Mouse (Mus musculus) limb, embryonic 11.5 days (tissue): ENCODE data around the gene Lims1. TPM values are rescaled to one million over a fixed set of nuclear protein-coding genes. Genes with fewer than 3 reads are reported as not detected.

Experiments
- ATAC-seq: fragments of 200-750 bp; cut with Nextera tagmentation; 2 replicates; pipeline ENCODE4 v1.8.0; 2017; ENCODE audit warnings: low read depth; ENCODE audit not compliant: insufficient number of reproducible peaks, low FRiP score, low TSS enrichment
- DNase-seq: peaks from one replicate; pipeline ENCODE4 v3.0.0-alpha.2; 2015; ENCODE audit warnings: low spot score
- H3K27ac ChIP-seq: fragments of 300-500 bp; sonication (generic); replicated peaks from 2 replicates; pipeline ENCODE4 v1.5.1; 2014; ENCODE audit warnings: low read depth, mild to moderate bottlenecking, low read length
- H3K27me3 ChIP-seq: fragments of 300-500 bp; sonication (generic); 2 replicates; pipeline ENCODE4 v1.6.1; 2014; ENCODE audit warnings: mild to moderate bottlenecking, low read length, mixed read lengths; ENCODE audit not compliant: control insufficient read depth, insufficient read depth
- H3K36me3 ChIP-seq: fragments of 300-500 bp; sonication (generic); 2 replicates; pipeline ENCODE4 v1.6.1; 2014; ENCODE audit warnings: mild to moderate bottlenecking, low read length, moderate library complexity, mixed read lengths; ENCODE audit not compliant: control insufficient read depth, insufficient read depth
- H3K4me1 ChIP-seq: fragments of 300-500 bp; sonication (generic); 2 replicates; pipeline ENCODE4 v1.6.1; 2014; ENCODE audit warnings: low read length, mixed read lengths; ENCODE audit not compliant: control insufficient read depth, insufficient read depth
- H3K4me2 ChIP-seq: fragments of 300-500 bp; sonication (generic); 2 replicates; pipeline ENCODE4 v1.6.1; 2014; ENCODE audit warnings: low read depth, mild to moderate bottlenecking, moderate library complexity; ENCODE audit not compliant: severe bottlenecking
- H3K4me3 ChIP-seq: fragments of 300-500 bp; sonication (generic); 2 replicates; pipeline ENCODE4 v1.5.1; 2014; ENCODE audit warnings: low read depth, low read length
- H3K9ac ChIP-seq: fragments of 300-500 bp; sonication (generic); 2 replicates; pipeline ENCODE4 v1.6.1; 2014; ENCODE audit warnings: mild to moderate bottlenecking, low read length
- H3K9me3 ChIP-seq: fragments of 300-500 bp; sonication (generic); 2 replicates; pipeline ENCODE4 v1.6.1; 2016; ENCODE audit warnings: low read length; ENCODE audit not compliant: control insufficient read depth
- WGBS: fragments of 180-500 bp; shearing (Covaris S2); extraction: QIAGEN DNeasy Blood & Tissue Kit; methylation state at CpG from one replicate; pipeline ENCODE4 v1.1.7; 2014; 5-methylcytosine and 5-hydroxymethylcytosine counted together
- polyA plus RNA-seq: library from polyadenylated mRNA; unstranded; fragments of >200 nt; fragmentation: Nextera tagmentation; extraction: Ambion mirVana; gene quantifications from 2 replicates; pipeline ENCODE4 v1.2.1, GENCODE M21; 2014

Lims1 gene
- polyA plus RNA-seq, 1 experiment from 2014 or later, result 87.3 TPM

- Histone ChIP-seq H3K36me3 (no peaks in the 10 kb centered on the region), H3K4me2 (no peak overlapping the region), H3K9me3 (no peaks in the 10 kb centered on the region), H3K27me3 (no peaks in the 10 kb centered on the region), H3K9ac (no peak overlapping the region), H3K27ac (no peak overlapping the region), H3K4me1 (peaks cover 7% of the 10 kb centered on the region; the same call in 1 of the 2 replicates), H3K4me3 (no peak overlapping the region)
- ATAC-seq (no peak), DNase-seq (no peak)
Observed at GRCm38 (mm10) chr10:58370143-58370542, 46.9 kb downstream of the Lims1 start.

GRCm38 (mm10) chr10:58370559-58370958, 47.3 kb downstream of the Lims1 start:
- no peak for DNase-seq
- no peaks in the 10 kb centered on the region for H3K27me3 ChIP-seq
- no peaks in the 10 kb centered on the region for H3K9me3 ChIP-seq
- no peak overlapping the region for H3K9ac ChIP-seq
- no peak overlapping the region for H3K27ac ChIP-seq
- H3K4me1 ChIP-seq, result peaks cover 7% of the 10 kb centered on the region; the same call in 1 of the 2 replicates
- ATAC-seq, result no peak
- H3K4me2 ChIP-seq, result no peak overlapping the region
- H3K36me3 ChIP-seq, result no peaks in the 10 kb centered on the region
- H3K4me3 ChIP-seq, result no peak overlapping the region

- DNase-seq, result peak; percentile 32
- no peak overlapping the region for H3K9ac ChIP-seq
- H3K36me3 ChIP-seq, result no peaks in the 10 kb centered on the region
- H3K4me2 ChIP-seq, result peak overlapping the region; percentile 10; the same call in 1 of the 2 replicates
- no peak overlapping the region for H3K4me3 ChIP-seq
- H3K27ac ChIP-seq, result no peak overlapping the region
- 47% methylated on average over 14 of the region's 14 CpGs for WGBS
- no peak for ATAC-seq
- H3K9me3 ChIP-seq, result no peaks in the 10 kb centered on the region
- peaks cover 7% of the 10 kb centered on the region; the same call in 1 of the 2 replicates for H3K4me1 ChIP-seq
- H3K27me3 ChIP-seq, result no peaks in the 10 kb centered on the region
Observed at GRCm38 (mm10) chr10:58371279-58371842, 48.1 kb downstream of the Lims1 start.

GRCm38 (mm10) chr10:58372430-58373030, 49.3 kb downstream of the Lims1 start:
- no peak for ATAC-seq
- Histone ChIP-seq H3K36me3 (no peaks in the 10 kb centered on the region), H3K4me2 (no peak overlapping the region), H3K4me1 (peaks cover 7% of the 10 kb centered on the region; the same call in 1 of the 2 replicates), H3K4me3 (no peak overlapping the region), H3K27ac (no peak overlapping the region), H3K9me3 (no peaks in the 10 kb centered on the region), H3K9ac (no peak overlapping the region), H3K27me3 (no peaks in the 10 kb centered on the region)
- no peak for DNase-seq
- WGBS, result 87% methylated on average over 6 of the region's 6 CpGs

GRCm38 (mm10) chr10:58373829-58374228, 50.6 kb downstream of the Lims1 start:
- no peaks in the 10 kb centered on the region for H3K9me3 ChIP-seq
- no peaks in the 10 kb centered on the region for H3K27me3 ChIP-seq
- H3K4me2 ChIP-seq, result no peak overlapping the region
- no peak for DNase-seq
- no peak overlapping the region for H3K9ac ChIP-seq
- H3K36me3 ChIP-seq, result no peaks in the 10 kb centered on the region
- no peak for ATAC-seq
- H3K27ac ChIP-seq, result no peak overlapping the region
- H3K4me1 ChIP-seq, result peaks cover 7% of the 10 kb centered on the region; the same call in 1 of the 2 replicates
- no peak overlapping the region for H3K4me3 ChIP-seq

GRCm38 (mm10) chr10:58377592-58378197, 54.4 kb downstream of the Lims1 start:
- WGBS, result 49% methylated on average over 4 of the region's 4 CpGs
- no peaks in the 10 kb centered on the region for H3K27me3 ChIP-seq
- no peak overlapping the region for H3K4me2 ChIP-seq
- no peak overlapping the region for H3K4me3 ChIP-seq
- H3K9me3 ChIP-seq, result no peaks in the 10 kb centered on the region
- DNase-seq (peak; percentile 51), ATAC-seq (no peak)
- H3K9ac ChIP-seq, result no peak overlapping the region
- H3K36me3 ChIP-seq, result no peaks in the 10 kb centered on the region
- no peak overlapping the region for H3K27ac ChIP-seq
- peaks cover 8% of the 10 kb centered on the region; the same call in 1 of the 2 replicates for H3K4me1 ChIP-seq

- Histone ChIP-seq H3K4me2 (no peak overlapping the region), H3K9ac (no peak overlapping the region), H3K27ac (no peak overlapping the region), H3K4me1 (peaks cover 12% of the 10 kb centered on the region; the same call in 1 of the 2 replicates), H3K4me3 (no peak overlapping the region), H3K36me3 (no peaks in the 10 kb centered on the region), H3K27me3 (no peaks in the 10 kb centered on the region), H3K9me3 (no peaks in the 10 kb centered on the region)
- WGBS, result 76% methylated on average over 1 of the region's 1 CpGs
- DNase-seq (no peak), ATAC-seq (no peak)
Observed at GRCm38 (mm10) chr10:58378380-58378779, 55.1 kb downstream of the Lims1 start.

GRCm38 (mm10) chr10:58379699-58380098, 56.4 kb downstream of the Lims1 start:
- H3K4me2 ChIP-seq, result no peak overlapping the region
- no peaks in the 10 kb centered on the region for H3K9me3 ChIP-seq
- H3K36me3 ChIP-seq, result no peaks in the 10 kb centered on the region
- DNase-seq, result no peak
- H3K4me1 ChIP-seq, result peaks cover 12% of the 10 kb centered on the region; the same call in 1 of the 2 replicates
- no peak overlapping the region for H3K9ac ChIP-seq
- no peaks in the 10 kb centered on the region for H3K27me3 ChIP-seq
- no peak overlapping the region for H3K27ac ChIP-seq
- H3K4me3 ChIP-seq, result no peak overlapping the region
- no peak for ATAC-seq
- WGBS, result 97% methylated on average over 1 of the region's 1 CpGs
